Mouse (Mus musculus): ENCODE data around the gene Trappc6a. TPM values are rescaled to one million over a fixed set of nuclear protein-coding genes. Genes with fewer than 3 reads are reported as not detected.
A peak's percentile ranks its signal among the peaks of the same experiment; 100 is the strongest.
"Not testable (repeated sequence)": the region's sequence is repeated elsewhere in the genome, so short reads cannot be mapped to it uniquely, and the experiment has no call there.

Gene Trappc6a
- polyA plus RNA-seq, 1 experiment from 2014 or later, result 43.9 TPM

DNA sequence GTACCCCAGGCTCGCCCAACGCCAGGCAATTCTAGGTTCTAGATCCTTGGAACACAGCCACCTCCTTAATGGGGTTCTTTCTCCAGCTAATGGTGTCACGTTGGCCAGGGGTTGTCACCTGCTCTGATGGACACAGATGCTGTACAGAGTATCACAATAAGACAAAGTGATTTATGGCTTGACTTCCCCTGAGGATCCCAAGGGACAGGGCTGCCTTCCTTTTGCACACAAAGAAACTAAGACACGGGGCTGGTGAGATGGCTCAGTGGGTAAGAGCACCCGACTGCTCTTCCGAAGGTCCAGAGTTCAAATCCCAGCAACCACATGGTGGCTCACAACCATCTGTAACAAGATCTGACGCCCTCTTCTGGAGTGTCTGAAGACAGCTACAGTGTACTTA lies 3.7 kb downstream of the Trappc6a start:
- WGBS, result 76% methylated on average over 7 of the region's 7 CpGs
- ATAC-seq (ENCODE audit: low FRiP score); H3K4me3 ChIP-seq; H3K9ac ChIP-seq; H3K9me3 ChIP-seq; H3K27me3 ChIP-seq; H3K36me3 ChIP-seq; H3K27ac ChIP-seq; H3K4me2 ChIP-seq: not testable (repeated sequence)
- H3K4me1 ChIP-seq (replicated peaks), result peaks cover 21% of the 10 kb centered on the region

DNA sequence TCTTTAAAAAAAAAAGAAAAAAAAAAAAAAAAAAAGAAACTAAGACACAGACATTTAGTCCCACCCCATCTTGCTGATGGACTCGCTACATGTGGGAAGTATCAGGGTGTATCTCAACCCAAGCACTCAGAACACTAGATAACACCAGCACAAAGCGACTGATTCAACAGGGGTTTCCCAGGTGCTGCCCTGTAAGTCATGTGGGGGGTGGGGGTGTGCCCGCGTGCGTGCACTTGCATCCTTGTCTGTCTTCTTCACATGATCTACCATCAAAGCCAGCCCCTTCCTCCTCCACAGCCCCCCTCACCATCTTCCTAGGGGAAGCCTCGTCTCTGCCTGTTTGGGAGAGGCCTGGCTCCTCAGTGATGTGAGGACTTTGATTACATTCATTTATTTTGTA lies 4.2 kb downstream of the Trappc6a start:
- WGBS, result 82% methylated on average over 6 of the region's 6 CpGs

DNA sequence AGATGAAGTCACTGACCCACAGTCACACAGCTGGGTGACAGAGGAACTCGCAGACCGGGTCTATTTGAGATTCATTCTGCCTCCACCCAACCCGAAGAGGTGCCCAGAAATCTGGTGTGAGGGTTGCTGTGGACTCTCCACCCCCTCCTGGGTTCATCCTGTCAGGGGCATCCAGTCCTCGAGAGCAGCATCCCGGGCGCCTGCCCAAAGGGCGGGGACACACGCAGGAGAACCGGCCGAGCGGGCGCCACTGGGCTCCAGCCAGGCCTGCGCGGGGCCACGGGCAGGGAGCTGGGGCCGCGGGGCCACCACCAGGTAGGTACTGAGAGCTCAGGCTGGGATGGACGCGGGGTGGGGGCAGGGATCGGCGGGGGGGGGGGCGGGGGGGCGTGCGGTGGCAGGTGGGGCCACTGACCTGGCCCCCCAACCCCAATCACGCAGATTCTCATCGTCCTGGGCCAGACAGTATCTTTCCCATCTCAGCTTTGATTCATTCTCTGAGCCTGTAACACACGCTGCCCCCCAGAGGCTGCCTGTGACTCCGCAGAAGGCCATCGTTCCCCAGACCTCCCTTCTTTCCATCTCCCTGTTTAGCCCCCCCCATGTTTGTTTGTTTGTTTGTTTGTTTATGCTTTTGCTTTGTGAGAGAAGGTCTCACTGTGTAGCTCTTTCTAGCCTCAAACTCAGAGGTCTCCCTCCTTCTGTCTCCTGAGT lies 9.6 kb downstream of the Trappc6a start, which contains the start of gene Nkpd1:
Nkpd1 (plus strand) TSS at position 187 of the 714 bp plus-strand sequence.
- peak within 1 kb of the TSS; percentile 70 for H3K9ac ChIP-seq
- no peak within 1 kb of the TSS for H3K27ac ChIP-seq
- no peaks in the 10 kb centered on the region for H3K36me3 ChIP-seq
- WGBS, result 5% methylated on average over 22 of the region's 29 CpGs
- H3K4me3 ChIP-seq, result peak within 1 kb of the TSS; percentile 24
- peaks cover 19% of the 10 kb centered on the region for H3K4me1 ChIP-seq (replicated peaks)
- no peak for ATAC-seq (ENCODE audit: low FRiP score)
- peak within 1 kb of the TSS; percentile 49 for H3K4me2 ChIP-seq
- no peaks in the 10 kb centered on the region for H3K9me3 ChIP-seq
- H3K27me3 ChIP-seq, result peaks cover 63% of the 10 kb centered on the region

More for the DNA sequence above, 4.2 kb downstream of the Trappc6a start:
- Histone ChIP-seq H3K9me3 (no peaks in the 10 kb centered on the region), H3K4me3 (no peak overlapping the region), H3K9ac (no peak overlapping the region), H3K27ac (no peak overlapping the region), H3K36me3 (no peaks in the 10 kb centered on the region), H3K4me2 (no peak overlapping the region), H3K4me1 (replicated peaks) (peaks cover 17% of the 10 kb centered on the region), H3K27me3 (peaks cover 8% of the 10 kb centered on the region)
- ATAC-seq (ENCODE audit: low FRiP score), result no peak

DNA sequence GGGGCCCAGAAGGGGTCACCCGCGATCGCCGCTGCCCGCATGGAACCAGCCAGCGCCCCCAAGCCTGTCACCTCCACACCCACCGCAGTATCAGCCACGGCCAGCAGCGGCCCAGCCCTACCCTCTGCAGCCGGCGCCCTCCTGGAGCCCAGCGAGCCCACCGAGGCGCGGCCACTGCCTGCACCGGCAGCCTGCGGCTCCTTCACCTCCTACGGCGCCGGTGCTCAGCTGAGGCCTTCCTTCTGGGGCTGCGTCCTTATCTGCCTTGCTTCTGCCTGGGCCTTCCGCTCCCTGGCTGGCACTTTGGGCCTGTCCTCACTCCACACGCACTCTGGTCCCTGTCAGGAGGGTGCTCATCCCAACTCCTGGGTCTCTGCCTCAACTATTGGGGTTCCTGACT lies 11.8 kb downstream of the Trappc6a start:
- no peak for ATAC-seq (ENCODE audit: low FRiP score)
- Histone ChIP-seq H3K4me1 (replicated peaks) (peaks cover 41% of the 10 kb centered on the region), H3K4me3 (peak overlapping the region; percentile 24), H3K27ac (no peak overlapping the region), H3K9ac (peak overlapping the region; percentile 71), H3K9me3 (no peaks in the 10 kb centered on the region), H3K27me3 (peaks cover 85% of the 10 kb centered on the region), H3K36me3 (no peaks in the 10 kb centered on the region), H3K4me2 (peak overlapping the region; percentile 50)
- 7% methylated on average over 18 of the region's 23 CpGs for WGBS

DNA sequence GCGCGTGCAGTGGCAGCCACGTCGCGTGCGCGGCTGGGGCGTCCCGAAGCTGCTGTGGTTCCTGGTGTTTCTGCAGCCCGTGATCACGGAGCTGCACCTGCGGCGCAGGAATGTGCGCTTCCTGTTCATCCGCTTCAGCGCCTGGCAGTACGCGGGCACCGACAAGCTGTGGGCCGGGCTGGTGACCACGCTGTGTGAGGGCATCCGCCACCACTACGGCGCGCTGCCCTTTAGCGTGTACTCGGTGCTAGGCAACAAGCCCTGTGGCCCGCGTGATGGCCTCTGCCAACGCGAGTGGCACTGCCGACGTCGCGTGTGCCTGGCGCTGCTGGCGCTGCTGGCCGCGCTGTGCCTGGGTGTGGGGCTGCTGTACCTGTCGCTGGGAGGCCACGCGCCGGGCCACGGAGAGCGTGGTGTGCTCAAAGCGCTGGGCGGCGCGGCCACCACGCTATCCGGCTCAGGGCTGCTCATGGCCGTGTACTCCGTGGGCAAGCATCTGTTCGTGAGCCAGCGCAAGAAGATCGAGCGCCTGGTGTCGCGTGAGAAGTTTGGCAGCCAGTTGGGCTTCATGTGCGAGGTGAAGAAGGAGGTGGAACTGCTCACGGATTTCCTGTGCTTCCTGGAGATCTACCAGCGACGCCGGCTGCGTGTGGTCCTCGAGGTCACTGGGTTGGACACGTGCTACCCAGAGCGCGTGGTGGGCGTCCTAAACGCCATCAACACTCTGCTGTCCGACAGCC lies 15.0 kb downstream of the Trappc6a start:
- WGBS, result 15% methylated on average over 72 of the region's 72 CpGs
- Histone ChIP-seq H3K36me3 (no peaks in the 10 kb centered on the region), H3K27ac (no peak overlapping the region), H3K27me3 (peaks cover 77% of the 10 kb centered on the region), H3K9ac (peak overlapping the region; percentile 68), H3K4me3 (peak overlapping the region; percentile 42), H3K9me3 (no peaks in the 10 kb centered on the region), H3K4me2 (peak overlapping the region; percentile 78), H3K4me1 (replicated peaks) (peaks cover 35% of the 10 kb centered on the region)
- no peak; the same call in 1 of the 2 replicates for ATAC-seq (ENCODE audit: low FRiP score)

DNA sequence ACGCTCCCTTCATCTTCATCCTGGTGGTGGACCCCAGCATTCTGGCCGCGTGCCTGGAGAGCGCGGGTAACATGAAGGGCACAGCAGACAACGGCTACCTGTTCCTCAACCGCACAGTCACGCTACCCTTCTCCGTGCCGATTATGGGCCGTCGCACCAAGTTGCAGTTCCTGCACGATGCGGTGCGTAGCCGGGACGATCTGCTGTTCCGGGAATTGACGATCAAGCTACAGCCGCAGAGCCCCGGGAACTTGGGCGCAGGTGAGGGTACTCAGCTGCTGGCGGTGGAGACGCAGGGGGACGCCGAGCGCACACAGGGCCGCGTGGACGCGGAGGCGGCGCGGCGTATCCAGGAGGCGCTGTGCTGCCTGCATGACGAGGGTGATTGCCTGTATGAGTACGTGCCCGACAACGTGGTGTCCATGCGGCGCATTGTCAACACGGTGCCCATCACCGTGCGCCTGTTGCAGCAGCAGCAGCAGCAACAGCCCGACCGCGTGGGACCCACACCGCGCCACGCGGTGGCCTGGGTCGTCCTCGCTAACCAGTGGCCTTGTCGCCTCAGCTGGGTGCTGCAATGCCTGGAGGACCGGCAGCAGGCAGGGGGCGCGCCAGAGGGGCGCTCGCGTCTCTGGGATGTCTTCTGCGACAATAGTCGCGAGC lies 15.7 kb downstream of the Trappc6a start:
- H3K4me2 ChIP-seq, result peak overlapping the region; percentile 78

DNA sequence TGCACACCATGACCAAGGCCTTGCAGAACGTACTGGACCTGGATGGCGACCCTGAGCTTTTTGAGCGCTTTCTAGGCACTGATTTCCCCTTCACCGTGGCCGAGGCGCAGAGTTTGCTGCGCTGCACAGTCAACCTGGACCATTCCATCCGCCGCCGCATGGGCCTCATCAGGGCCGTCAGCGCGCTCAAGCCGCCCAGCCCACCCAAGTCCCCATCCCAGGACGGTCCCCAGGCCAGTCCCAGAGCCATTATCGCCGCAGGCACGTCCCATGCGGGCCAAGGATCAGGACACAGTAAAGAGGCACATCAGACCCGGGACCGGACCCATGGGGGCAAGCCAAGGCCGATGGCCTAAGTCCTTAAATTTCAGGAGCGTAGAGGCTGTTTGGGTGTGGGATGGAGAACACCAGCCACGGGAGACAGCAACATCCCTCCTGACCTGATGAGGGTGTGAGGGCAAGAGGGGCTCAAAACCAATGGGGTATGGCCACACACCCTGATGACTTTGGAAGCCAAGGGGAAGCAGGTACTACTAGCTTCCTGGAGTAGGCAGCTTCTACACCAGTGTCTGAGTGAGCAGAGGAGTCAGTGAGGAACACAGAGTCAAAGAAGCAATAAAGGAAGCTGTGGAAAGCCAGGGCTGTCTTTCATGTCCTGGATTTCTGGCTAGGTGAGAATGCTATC lies 16.4 kb downstream of the Trappc6a start:
- peak; percentile 52 for ATAC-seq (ENCODE audit: low FRiP score)
- Histone ChIP-seq H3K4me2 (peak overlapping the region; percentile 78), H3K27ac (no peak overlapping the region), H3K9me3 (no peaks in the 10 kb centered on the region), H3K4me1 (replicated peaks) (peaks cover 34% of the 10 kb centered on the region), H3K36me3 (peaks cover 13% of the 10 kb centered on the region), H3K27me3 (peaks cover 63% of the 10 kb centered on the region), H3K4me3 (peak overlapping the region; percentile 42), H3K9ac (peak overlapping the region; percentile 68)
- WGBS, result 14% methylated on average over 24 of the region's 24 CpGs

More for the DNA sequence above, 15.7 kb downstream of the Trappc6a start:
- H3K4me3 ChIP-seq, result peak overlapping the region; percentile 42
- 2% methylated on average over 64 of the region's 64 CpGs for WGBS
- peak overlapping the region; percentile 68 for H3K9ac ChIP-seq
- H3K27me3 ChIP-seq, result peaks cover 70% of the 10 kb centered on the region
- ATAC-seq (ENCODE audit: low FRiP score), result peak; percentile 75
- no peak overlapping the region for H3K27ac ChIP-seq
- peaks cover 6% of the 10 kb centered on the region for H3K36me3 ChIP-seq
- H3K4me1 ChIP-seq (replicated peaks), result peaks cover 35% of the 10 kb centered on the region
- no peaks in the 10 kb centered on the region for H3K9me3 ChIP-seq

DNA sequence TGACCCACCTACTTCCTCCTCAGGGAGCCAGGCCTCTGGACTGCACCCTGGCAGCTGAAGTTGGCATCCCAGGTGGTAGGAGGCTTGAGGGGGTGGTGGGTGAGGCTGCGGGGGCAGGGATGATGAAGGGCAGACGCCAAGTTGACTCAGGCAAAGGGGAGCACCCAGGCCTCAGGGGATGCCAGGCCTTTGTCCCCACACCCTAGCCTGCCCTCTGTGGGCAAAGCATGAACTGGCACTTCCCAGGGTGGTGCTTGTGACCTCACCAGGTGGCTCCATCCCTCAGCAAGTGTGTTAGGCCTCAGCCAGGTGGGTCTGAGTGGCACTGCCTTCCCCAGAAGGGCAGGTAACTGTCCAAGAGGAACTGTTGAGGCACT lies 16.9 kb downstream of the Trappc6a start:
- Histone ChIP-seq H3K27ac (no peak overlapping the region), H3K4me3 (no peak overlapping the region), H3K4me2 (peak overlapping the region; percentile 78; the same call in 1 of the 2 replicates), H3K9me3 (no peaks in the 10 kb centered on the region), H3K27me3 (peaks cover 58% of the 10 kb centered on the region), H3K36me3 (peaks cover 18% of the 10 kb centered on the region), H3K4me1 (replicated peaks) (peaks cover 29% of the 10 kb centered on the region), H3K9ac (no peak overlapping the region)
- ATAC-seq (ENCODE audit: low FRiP score), result no peak
- 72% methylated on average over 2 of the region's 2 CpGs for WGBS

DNA sequence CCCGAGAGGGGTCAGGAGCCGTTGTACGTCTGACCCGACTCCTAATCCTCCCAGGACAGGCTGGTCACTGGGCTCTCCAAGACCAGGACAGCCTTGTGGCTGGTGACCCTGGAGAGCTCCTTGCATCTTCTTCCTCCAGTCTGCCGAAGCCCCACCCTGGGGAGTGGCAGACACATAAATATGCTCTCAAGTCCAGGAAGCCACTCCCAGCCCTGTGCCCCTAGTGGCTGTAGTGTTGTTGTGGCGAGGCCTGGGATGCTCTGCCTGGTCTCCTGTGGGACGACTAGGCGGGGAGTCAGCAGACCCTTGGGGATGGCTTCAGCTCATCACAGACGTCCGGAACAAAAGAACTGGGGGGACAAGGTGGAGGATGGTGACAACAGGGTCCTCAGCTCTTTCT lies 22.9 kb downstream of the Trappc6a start:
- Histone ChIP-seq H3K27ac (no peak overlapping the region), H3K4me2 (no peak overlapping the region), H3K36me3 (peaks cover 69% of the 10 kb centered on the region), H3K4me1 (replicated peaks) (no peaks in the 10 kb centered on the region; the same call in 1 of the 2 replicates), H3K9ac (no peak overlapping the region), H3K27me3 (no peaks in the 10 kb centered on the region), H3K4me3 (no peak overlapping the region), H3K9me3 (no peaks in the 10 kb centered on the region)
- no peak for ATAC-seq (ENCODE audit: low FRiP score)
- WGBS, result 77% methylated on average over 10 of the region's 10 CpGs

DNA sequence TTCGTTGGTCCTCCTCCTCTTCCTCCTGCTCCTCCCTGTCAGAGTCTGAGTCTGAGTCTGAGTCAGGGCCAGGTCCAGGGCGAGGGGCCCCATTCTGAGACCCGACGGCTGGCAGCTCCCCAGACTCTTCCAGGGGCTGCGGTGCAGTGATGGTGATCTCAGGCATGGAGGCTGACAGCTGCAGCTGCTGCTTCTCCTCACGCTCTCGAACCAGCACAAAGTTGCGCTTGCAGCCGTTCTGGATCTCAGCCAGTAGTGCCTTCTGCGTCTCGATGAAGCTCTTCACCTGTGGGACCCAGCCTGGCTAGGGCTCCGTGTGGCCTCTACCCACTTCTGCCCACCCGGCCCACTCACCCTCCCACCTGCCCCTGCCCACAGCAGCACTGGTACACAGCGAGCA lies 24.0 kb downstream of the Trappc6a start:
- Histone ChIP-seq H3K9ac (no peak overlapping the region), H3K27me3 (no peaks in the 10 kb centered on the region), H3K4me2 (no peak overlapping the region), H3K4me1 (replicated peaks) (peaks cover 6% of the 10 kb centered on the region), H3K9me3 (no peaks in the 10 kb centered on the region), H3K27ac (no peak overlapping the region), H3K36me3 (peaks cover 69% of the 10 kb centered on the region), H3K4me3 (no peak overlapping the region)
- no peak for ATAC-seq (ENCODE audit: low FRiP score)
- 88% methylated on average over 14 of the region's 14 CpGs for WGBS

DNA sequence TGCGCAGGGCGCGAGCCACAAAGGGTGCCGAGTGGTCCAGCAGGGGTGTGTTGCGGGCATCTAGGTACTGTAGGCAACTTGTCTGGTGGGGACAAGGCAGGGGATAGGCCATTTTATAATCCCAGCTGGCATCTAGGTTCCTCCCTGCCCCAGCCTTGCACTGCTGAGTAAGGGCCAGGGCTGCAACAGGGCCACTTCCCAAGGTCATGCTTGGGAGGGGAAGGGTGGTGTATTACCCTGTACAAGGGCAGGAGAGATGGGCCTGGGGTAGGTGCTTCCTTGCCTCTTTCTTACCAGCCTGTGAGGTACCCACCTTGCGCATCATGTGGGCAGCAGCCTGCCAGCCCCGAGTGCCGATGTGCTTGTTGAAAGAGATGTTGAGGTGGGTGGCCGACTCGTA lies 26.5 kb downstream of the Trappc6a start:
- no peak overlapping the region for H3K4me2 ChIP-seq
- H3K9me3 ChIP-seq, result no peaks in the 10 kb centered on the region
- peaks cover 10% of the 10 kb centered on the region for H3K4me1 ChIP-seq (replicated peaks)
- no peak overlapping the region for H3K4me3 ChIP-seq
- no peaks in the 10 kb centered on the region for H3K27me3 ChIP-seq
- H3K27ac ChIP-seq, result no peak overlapping the region
- no peak for ATAC-seq (ENCODE audit: low FRiP score)
- WGBS, result 93% methylated on average over 10 of the region's 10 CpGs
- H3K36me3 ChIP-seq, result peaks cover 55% of the 10 kb centered on the region
- H3K9ac ChIP-seq, result no peak overlapping the region
